Comparison of ENCODE assay signal across 7 mouse cellular contexts in genomic region chr7:81167124-81167523, GRCm38 (mm10). TPM values are rescaled to one million over a fixed set of nuclear protein-coding genes. Genes with fewer than 3 reads are reported as not detected.
DNase-seq lines count a peak whose midpoint lies in the region; ATAC-seq and TF ChIP-seq lines count a peak whose summit lies in the region.

No protein-coding gene starts in this region.

- no peak overlapping the region for H3K4me3 ChIP-seq in liver, adult 2 months (ENCODE audit: insufficient read depth, low read depth, low read length)
- no peak overlapping the region for H3K4me3 ChIP-seq in liver, embryonic 11.5 days (ENCODE audit: low read depth, low read length)
- no peak overlapping the region for H3K4me3 ChIP-seq in heart, postnatal 0 days (ENCODE audit: low read depth, low read length)
- H3K4me3 ChIP-seq in lung, embryonic 14.5 days (ENCODE audit: low read depth, low read length), result no peak overlapping the region

- no peaks in the 10 kb centered on the region for H3K36me3 ChIP-seq in liver, adult 2 months (ENCODE audit: control insufficient read depth, insufficient read depth, low read length)
- no peaks in the 10 kb centered on the region for H3K36me3 ChIP-seq in liver, embryonic 11.5 days (ENCODE audit: control insufficient read depth, insufficient read depth, low read length)
- H3K36me3 ChIP-seq in heart, postnatal 0 days (replicated peaks; ENCODE audit: control insufficient read depth, insufficient read depth, low read length), result no peaks in the 10 kb centered on the region
- no peaks in the 10 kb centered on the region for H3K36me3 ChIP-seq in lung, embryonic 14.5 days (ENCODE audit: insufficient read depth)

- peak; percentile 44 for TF ChIP-seq CTCF in liver, adult 2 months (IDR thresholded peaks at IDR 0.05; ENCODE audit: low read depth, low read length)
- peak; percentile 83 for TF ChIP-seq CTCF in heart, postnatal 0 days (IDR thresholded peaks at IDR 0.05; ENCODE audit: low read depth)
- peak; percentile 76 for TF ChIP-seq CTCF in lung, embryonic 14.5 days (IDR thresholded peaks at IDR 0.05; ENCODE audit: low read depth)

- WGBS in liver, adult 2 months, result 15% methylated on average over 3 of the region's 3 CpGs
- WGBS in liver, embryonic 11.5 days, result 41% methylated on average over 3 of the region's 3 CpGs
- WGBS in heart, postnatal 0 days, result 17% methylated on average over 3 of the region's 3 CpGs
- 39% methylated on average over 3 of the region's 3 CpGs for WGBS in lung, embryonic 14.5 days

- H3K4me1 ChIP-seq in liver, adult 2 months (ENCODE audit: control insufficient read depth, insufficient read depth, low read length), result 0 out of 2 replicates have a peak, but pooled peaks cover 4% of the 10 kb centered on the region
- H3K4me1 ChIP-seq in liver, embryonic 11.5 days (replicated peaks; ENCODE audit: control insufficient read depth, insufficient read depth, low read length), result no peaks in the 10 kb centered on the region
- no peaks in the 10 kb centered on the region for H3K4me1 ChIP-seq in heart, postnatal 0 days (ENCODE audit: control insufficient read depth, insufficient read depth)
- H3K4me1 ChIP-seq in lung, embryonic 14.5 days (ENCODE audit: insufficient read depth), result no peaks in the 10 kb centered on the region

- no peaks in the 10 kb centered on the region for H3K9me3 ChIP-seq in liver, embryonic 11.5 days (ENCODE audit: control insufficient read depth, low read length)
- no peaks in the 10 kb centered on the region for H3K9me3 ChIP-seq in heart, postnatal 0 days (replicated peaks; ENCODE audit: control insufficient read depth, low read length)
- H3K9me3 ChIP-seq in lung, embryonic 14.5 days (ENCODE audit: low read depth, low read length), result no peaks in the 10 kb centered on the region

- peak; percentile 71 for DNase-seq in liver, adult 2 months (ENCODE audit: extremely low read depth, low read depth, low spot score)
- no peak for DNase-seq in liver, embryonic 11.5 days (ENCODE audit: low spot score)
- DNase-seq in MEL-GATA-1-ER (ENCODE audit: extremely low read depth, low read depth), result peak; percentile 28
- peak; percentile 31 for DNase-seq in cerebellum, adult 9-10 months
- DNase-seq in heart, postnatal 0 days (ENCODE audit: low spot score), result peak; percentile 63
- DNase-seq in lung, embryonic 14.5 days, result peak; percentile 85
- DNase-seq in skeletal muscle tissue, adult 2 months (ENCODE audit: low read depth, low spot score), result peak; percentile 59

- peak overlapping the region; percentile 43 for H3K27ac ChIP-seq in liver, adult 2 months (replicated peaks; ENCODE audit: insufficient read depth, low read depth, low read length)
- no peak overlapping the region for H3K27ac ChIP-seq in liver, embryonic 11.5 days (ENCODE audit: low read depth, low read length)
- H3K27ac ChIP-seq in heart, postnatal 0 days (ENCODE audit: low read depth), result no peak overlapping the region
- no peak overlapping the region for H3K27ac ChIP-seq in lung, embryonic 14.5 days (ENCODE audit: low read depth)

- no peaks in the 10 kb centered on the region for H3K79me2 ChIP-seq in liver, adult 2 months (ENCODE audit: control insufficient read depth, insufficient read depth, low read length)

- H3K4me2 ChIP-seq in liver, embryonic 11.5 days, result no peak overlapping the region
- H3K4me2 ChIP-seq in heart, postnatal 0 days (ENCODE audit: low read depth, low read length), result no peak overlapping the region
- no peak overlapping the region for H3K4me2 ChIP-seq in lung, embryonic 14.5 days

- no peak for TF ChIP-seq EP300 in heart, postnatal 0 days (IDR thresholded peaks at IDR 0.05; ENCODE audit: low read depth)

- no peak overlapping the region for H3K9ac ChIP-seq in liver, adult 2 months (ENCODE audit: low read depth, low read length)
- no peak overlapping the region for H3K9ac ChIP-seq in liver, embryonic 11.5 days (ENCODE audit: low read depth, low read length)
- no peak overlapping the region for H3K9ac ChIP-seq in heart, postnatal 0 days (replicated peaks; ENCODE audit: low read depth, low read length)
- no peak overlapping the region for H3K9ac ChIP-seq in lung, embryonic 14.5 days

- ATAC-seq in liver, embryonic 11.5 days (replicated peaks; ENCODE audit: low FRiP score), result no peak
- ATAC-seq in heart, postnatal 0 days (ENCODE audit: insufficient read depth, low read depth), result peak; percentile 41; the same call in 1 of the 2 replicates
- ATAC-seq in lung, embryonic 14.5 days (ENCODE audit: insufficient read depth), result no peak; the same call in 1 of the 2 replicates

- TF ChIP-seq POLR2A in liver, adult 2 months (IDR thresholded peaks at IDR 0.05; ENCODE audit: extremely low read depth, insufficient read depth, low read length), result no peak

- no peaks in the 10 kb centered on the region for H3K27me3 ChIP-seq in liver, adult 2 months (ENCODE audit: control insufficient read depth, insufficient read depth, low read length)
- H3K27me3 ChIP-seq in liver, embryonic 11.5 days (replicated peaks; ENCODE audit: control insufficient read depth, insufficient read depth, low read length), result no peaks in the 10 kb centered on the region
- no peaks in the 10 kb centered on the region for H3K27me3 ChIP-seq in heart, postnatal 0 days (ENCODE audit: control insufficient read depth, insufficient read depth, low read length)
- no peaks in the 10 kb centered on the region for H3K27me3 ChIP-seq in lung, embryonic 14.5 days (ENCODE audit: insufficient read depth, low read length)

RNA-seq across cellular contexts. Expression of gene Pde8a, which starts 46.3 kb away (rescaled TPM):
- total RNA-seq in liver, adult 2 months (2014; rRNA removed), result 13.5 and 15.1 TPM in 2 replicates
- 13.3 and 13.7 TPM in 2 replicates for polyA plus RNA-seq in liver, adult 2 months (2012; rRNA removed)
- polyA plus RNA-seq in liver, embryonic 11.5 days (2014; fragmentation: Nextera tagmentation; extraction: Ambion mirVana), result 1.7 and 1.9 TPM in 2 replicates
- 6.9 and 9.6 TPM in 2 replicates for total RNA-seq in heart, postnatal 0 days (2014; rRNA removed; ENCODE audit: low replicate concordance)
- polyA plus RNA-seq in heart, postnatal 0 days (2015; fragmentation: Nextera tagmentation; extraction: Ambion mirVana), result 4.2 and 4.5 TPM in 2 replicates
- polyA plus RNA-seq in lung, embryonic 14.5 days (2014; fragmentation: Nextera tagmentation; extraction: Ambion mirVana), result 6.2 and 6.8 TPM in 2 replicates

RNA-seq across cellular contexts. Expression of gene Slc28a1, which starts 52.5 kb away (rescaled TPM):
- 0.28 TPM in 1 of 2 replicates, not detected in the other for total RNA-seq in liver, adult 2 months (2014; rRNA removed)
- 0.12 and 0.24 TPM in 2 replicates for polyA plus RNA-seq in liver, adult 2 months (2012; rRNA removed)
- 0.58 and 0.67 TPM in 2 replicates for polyA plus RNA-seq in liver, embryonic 11.5 days (2014; fragmentation: Nextera tagmentation; extraction: Ambion mirVana)
- total RNA-seq in heart, postnatal 0 days (2014; rRNA removed; ENCODE audit: low replicate concordance), result not detected in 2 replicates
- polyA plus RNA-seq in heart, postnatal 0 days (2015; fragmentation: Nextera tagmentation; extraction: Ambion mirVana), result 0.04 and 0.05 TPM in 2 replicates
- not detected in 2 replicates for polyA plus RNA-seq in lung, embryonic 14.5 days (2014; fragmentation: Nextera tagmentation; extraction: Ambion mirVana)
